ENCODE assay signal across 8 mouse cellular contexts in the genomic region with DNA sequence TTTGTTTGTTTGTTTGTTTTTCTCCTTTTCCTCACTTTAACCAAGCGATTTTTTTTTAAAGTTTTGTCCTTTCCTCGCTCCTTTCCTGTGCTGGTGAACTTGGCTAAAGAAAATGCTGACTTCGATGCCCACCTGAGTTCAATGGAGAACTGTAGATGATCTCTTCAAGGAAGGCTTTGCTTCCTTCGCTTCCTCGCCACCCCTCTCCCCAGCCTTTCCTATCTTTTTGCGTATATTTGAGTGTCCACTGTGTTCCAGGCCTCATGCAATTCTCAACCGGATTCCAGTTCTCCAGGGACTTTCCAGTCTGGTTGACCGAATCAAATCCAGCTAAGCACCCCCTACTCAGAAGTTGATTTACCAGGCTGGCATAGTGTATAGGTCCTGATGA. TPM values are rescaled to one million over a fixed set of nuclear protein-coding genes. Genes with fewer than 3 reads are reported as not detected.
DNase-seq lines count a peak whose midpoint lies in the region; ATAC-seq and TF ChIP-seq lines count a peak whose summit lies in the region.
"Had no signal": no experiment of that assay in that cellular context is flagged by ENCODE, and none has a peak within 500 bp of the region (broad histone marks: within the 10 kb centered on the region; RNA-seq: fewer than 3 reads in every experiment).

No protein-coding gene starts in this region.

- WGBS in lung, postnatal 0 days = 63% methylated on average over 8 of the region's 8 CpGs
- WGBS in forebrain, embryonic 13.5 days = 49% methylated on average over 8 of the region's 8 CpGs
- 59% methylated on average over 8 of the region's 8 CpGs for WGBS in intestine, postnatal 0 days
- 49% methylated on average over 8 of the region's 8 CpGs for WGBS in neural tube, embryonic 13.5 days

- no peak for TF ChIP-seq EP300 in lung, postnatal 0 days (IDR thresholded peaks at IDR 0.05)

- no peaks in the 10 kb centered on the region for H3K36me3 ChIP-seq in lung, postnatal 0 days (ENCODE audit: insufficient read depth, low read length)
- no peaks in the 10 kb centered on the region for H3K36me3 ChIP-seq in forebrain, embryonic 13.5 days (ENCODE audit: poor library complexity, severe bottlenecking)
- no peaks in the 10 kb centered on the region; the same call in 1 of the 2 replicates for H3K36me3 ChIP-seq in intestine, postnatal 0 days (ENCODE audit: control insufficient read depth, insufficient read depth)
- H3K36me3 ChIP-seq in neural tube, embryonic 13.5 days = no peaks in the 10 kb centered on the region

- H3K27ac ChIP-seq in lung, postnatal 0 days (ENCODE audit: low read length) = no peak overlapping the region
- no peak overlapping the region for H3K27ac ChIP-seq in forebrain, embryonic 13.5 days
- 0 out of 2 replicates have a peak overlapping the region, but pooled peaks have one; percentile 92 for H3K27ac ChIP-seq in intestine, postnatal 0 days (ENCODE audit: low read depth, low read length)
- H3K27ac ChIP-seq in neural tube, embryonic 13.5 days (replicated peaks) = no peak overlapping the region
- H3K27ac ChIP-seq: macrophage had no signal

- H3K4me1 ChIP-seq in lung, postnatal 0 days (ENCODE audit: insufficient read depth, low read depth, low read length) = peaks cover 3% of the 10 kb centered on the region; the same call in 1 of the 2 replicates
- H3K4me1 ChIP-seq in forebrain, embryonic 13.5 days = peaks cover 12% of the 10 kb centered on the region
- no peaks in the 10 kb centered on the region for H3K4me1 ChIP-seq in intestine, postnatal 0 days (replicated peaks; ENCODE audit: control insufficient read depth, insufficient read depth, low read length)
- H3K4me1 ChIP-seq in neural tube, embryonic 13.5 days (replicated peaks) = peaks cover 19% of the 10 kb centered on the region

- H3K4me3 ChIP-seq in lung, postnatal 0 days (ENCODE audit: low read depth, low read length) = peak overlapping the region; percentile 90; the same call in 1 of the 2 replicates
- peak overlapping the region; percentile 81 for H3K4me3 ChIP-seq in forebrain, embryonic 13.5 days
- H3K4me3 ChIP-seq in intestine, postnatal 0 days (ENCODE audit: low read depth, low read length) = peak overlapping the region; percentile 78; the same call in 1 of the 2 replicates
- peak overlapping the region; percentile 86 for H3K4me3 ChIP-seq in neural tube, embryonic 13.5 days

- no peaks in the 10 kb centered on the region for H3K27me3 ChIP-seq in lung, postnatal 0 days (replicated peaks; ENCODE audit: insufficient read depth, low read length)
- 0 out of 2 replicates have a peak, but pooled peaks cover 3% of the 10 kb centered on the region for H3K27me3 ChIP-seq in forebrain, embryonic 13.5 days
- no peaks in the 10 kb centered on the region for H3K27me3 ChIP-seq in intestine, postnatal 0 days (replicated peaks; ENCODE audit: control insufficient read depth, insufficient read depth, low read length)
- no peaks in the 10 kb centered on the region for H3K27me3 ChIP-seq in neural tube, embryonic 13.5 days

- H3K4me2 ChIP-seq in lung, postnatal 0 days (replicated peaks; ENCODE audit: low read depth, low read length) = peak overlapping the region; percentile 42
- H3K4me2 ChIP-seq in forebrain, embryonic 13.5 days = peak overlapping the region; percentile 60
- peak overlapping the region; percentile 65 for H3K4me2 ChIP-seq in intestine, postnatal 0 days (replicated peaks; ENCODE audit: low read depth)
- peak overlapping the region; percentile 59 for H3K4me2 ChIP-seq in neural tube, embryonic 13.5 days

- H3K9ac ChIP-seq in lung, postnatal 0 days (replicated peaks; ENCODE audit: low read depth) = no peak overlapping the region
- no peak overlapping the region for H3K9ac ChIP-seq in forebrain, embryonic 13.5 days
- no peak overlapping the region for H3K9ac ChIP-seq in intestine, postnatal 0 days (ENCODE audit: low read depth, low read length)
- no peak overlapping the region for H3K9ac ChIP-seq in neural tube, embryonic 13.5 days

- DNase-seq in lung, postnatal 0 days (ENCODE audit: low spot score) = no peak
- DNase-seq in lung, postnatal 25 days (ENCODE audit: low spot score) = no peak
- DNase-seq in gastrocnemius, postnatal 4 days (ENCODE audit: low spot score in 2 of 2) = no peak
- DNase-seq in adrenal gland, postnatal 14 days = no peak

- no peak for TF ChIP-seq CTCF in lung, postnatal 0 days (IDR thresholded peaks at IDR 0.05)
- TF ChIP-seq CTCF in intestine, postnatal 0 days (IDR thresholded peaks at IDR 0.05; ENCODE audit: low read depth) = no peak

- H3K9me3 ChIP-seq in lung, postnatal 0 days (ENCODE audit: low read length) = no peaks in the 10 kb centered on the region
- no peaks in the 10 kb centered on the region for H3K9me3 ChIP-seq in forebrain, embryonic 13.5 days (replicated peaks)
- no peaks in the 10 kb centered on the region for H3K9me3 ChIP-seq in intestine, postnatal 0 days (ENCODE audit: control insufficient read depth)
- H3K9me3 ChIP-seq in neural tube, embryonic 13.5 days = no peaks in the 10 kb centered on the region

- no peak for ATAC-seq in lung, postnatal 0 days
- ATAC-seq in forebrain, embryonic 13.5 days = peak; percentile 41; the same call in 1 of the 2 replicates
- ATAC-seq in intestine, postnatal 0 days = no peak
- peak; percentile 48; the same call in 1 of the 2 replicates for ATAC-seq in neural tube, embryonic 13.5 days (ENCODE audit: low read depth)

RNA-seq across cellular contexts. Expression of a gene that starts 0.3 kb away (rescaled TPM):
- 49.4 and 54.2 TPM in 2 replicates for polyA plus RNA-seq in lung, postnatal 0 days (2015; fragmentation: Nextera tagmentation; extraction: Ambion mirVana)
- polyA plus RNA-seq in forebrain, embryonic 13.5 days (2015; fragmentation: Nextera tagmentation; extraction: Ambion mirVana) = 62.9 and 67.2 TPM in 2 replicates
- polyA plus RNA-seq in intestine, postnatal 0 days (2015; fragmentation: Nextera tagmentation; extraction: Ambion mirVana) = 29.4 and 31.2 TPM in 2 replicates
- polyA plus RNA-seq in neural tube, embryonic 13.5 days (2015; fragmentation: Nextera tagmentation; extraction: Ambion mirVana) = 74.6 and 75.0 TPM in 2 replicates
- total RNA-seq in gastrocnemius, postnatal 4 days (2021) = 10 to 100 TPM; 33.4 to 34.9 TPM
- total RNA-seq in adrenal gland, postnatal 14 days (2021) = 28.2 and 32.4 TPM in 2 replicates

Comparison
In these comparisons a context has a peak if more than half of its experiments do, and no peak if none do; other contexts are left out.
1. ATAC-seq: peak in forebrain, embryonic 13.5 days (single experiment) and neural tube, embryonic 13.5 days (single experiment); none in lung, postnatal 0 days (single experiment) and intestine, postnatal 0 days (single experiment).
2. Peak in every context shown above with its lines, with median percentiles within 50 percentile points of each other: H3K4me2 ChIP-seq and H3K4me3 ChIP-seq.